Mouse (Mus musculus): ENCODE results near the gene Syde1.
"Not testable (repeated sequence)": the region's sequence is repeated elsewhere in the genome, so short reads cannot be mapped to it uniquely, and the experiment has no call there.

The Syde1 gene

GRCm38 (mm10) chr10:78591406-78592328 is at the start of gene Syde1:
Syde1 (minus strand) TSS chr10:78591964.
- DNase-seq (ENCODE audit: low read depth, low spot score): no peak

- peak; percentile 14 for DNase-seq (ENCODE audit: low read depth, low spot score)
Observed at GRCm38 (mm10) chr10:78632311-78632710, 40.5 kb upstream of the Syde1 start.

GRCm38 (mm10) chr10:78630194-78630593 is 38.4 kb upstream of the Syde1 start:
- no peak for DNase-seq (ENCODE audit: low read depth, low spot score)

GRCm38 (mm10) chr10:78623143-78623542 is 31.4 kb upstream of the Syde1 start:
- DNase-seq (ENCODE audit: low read depth, low spot score): not testable (repeated sequence)

GRCm38 (mm10) chr10:78617974-78618373 is 26.2 kb upstream of the Syde1 start, which contains the start of gene Olfr1357:
Olfr1357 (minus strand) TSS chr10:78618074.
- no peak for DNase-seq (ENCODE audit: low read depth, low spot score)

GRCm38 (mm10) chr10:78607602-78608001 is 15.8 kb upstream of the Syde1 start:
- no peak for DNase-seq (ENCODE audit: low read depth, low spot score)

- DNase-seq (ENCODE audit: low read depth, low spot score): no peak
Observed at GRCm38 (mm10) chr10:78605080-78605479, 13.3 kb upstream of the Syde1 start.

- DNase-seq (ENCODE audit: low read depth, low spot score): no peak
Observed at GRCm38 (mm10) chr10:78599865-78600264, 8.1 kb upstream of the Syde1 start.

- no peak for DNase-seq (ENCODE audit: low read depth, low spot score)
Observed at GRCm38 (mm10) chr10:78594566-78594965, 2.8 kb upstream of the Syde1 start.

- DNase-seq (ENCODE audit: low read depth, low spot score): no peak
Observed at GRCm38 (mm10) chr10:78594157-78594556, 2.4 kb upstream of the Syde1 start.

- DNase-seq (ENCODE audit: low read depth, low spot score): no peak
Observed at GRCm38 (mm10) chr10:78593736-78594135, 2.0 kb upstream of the Syde1 start.

GRCm38 (mm10) chr10:78592856-78593379 is 1.2 kb upstream of the Syde1 start:
- no peak for DNase-seq (ENCODE audit: low read depth, low spot score)

- DNase-seq (ENCODE audit: low read depth, low spot score): no peak
Observed at GRCm38 (mm10) chr10:78590744-78591143, 1.0 kb downstream of the Syde1 start.

- DNase-seq (ENCODE audit: low read depth, low spot score): no peak
Observed at GRCm38 (mm10) chr10:78589901-78590300, 1.9 kb downstream of the Syde1 start.

GRCm38 (mm10) chr10:78589291-78589690 is 2.5 kb downstream of the Syde1 start:
- DNase-seq (ENCODE audit: low read depth, low spot score): no peak

- no peak for DNase-seq (ENCODE audit: low read depth, low spot score)
Observed at GRCm38 (mm10) chr10:78586026-78586425, 5.7 kb downstream of the Syde1 start.

- DNase-seq (ENCODE audit: low read depth, low spot score): no peak
Observed at GRCm38 (mm10) chr10:78585606-78586005, 6.2 kb downstream of the Syde1 start.

GRCm38 (mm10) chr10:78584996-78585395 is 6.8 kb downstream of the Syde1 start:
- DNase-seq (ENCODE audit: low read depth, low spot score): no peak

- no peak for DNase-seq (ENCODE audit: low read depth, low spot score)
Observed at GRCm38 (mm10) chr10:78583939-78584338, 7.8 kb downstream of the Syde1 start.

- no peak for DNase-seq (ENCODE audit: low read depth, low spot score)
Observed at GRCm38 (mm10) chr10:78583347-78583746, 8.4 kb downstream of the Syde1 start.

GRCm38 (mm10) chr10:78581121-78581520 is 10.6 kb downstream of the Syde1 start:
- no peak for DNase-seq (ENCODE audit: low read depth, low spot score)

- no peak for DNase-seq (ENCODE audit: low read depth, low spot score)
Observed at GRCm38 (mm10) chr10:78578204-78578603, 13.6 kb downstream of the Syde1 start.

All from embryo, embryonic 11.5 days (tissue).